Mouse (Mus musculus) myocyte (in vitro differentiated cells): Measurements from ENCODE around the gene Cenps.

Source experiments
- CEBPB ChIP-seq: IDR thresholded peaks from 2 replicates; pipeline ENCODE4 v1.6.1; 2011; ENCODE audit warnings: mild to moderate bottlenecking, moderate library complexity; ENCODE audit not compliant: poor library complexity, insufficient read depth, severe bottlenecking
- E2F4 ChIP-seq: IDR thresholded peaks from one replicate; pipeline ENCODE4 v1.6.1; 2011; ENCODE audit warnings: mild to moderate bottlenecking, control low read depth, moderate library complexity; ENCODE audit not compliant: insufficient read depth
- MAX ChIP-seq: IDR thresholded peaks from one replicate; pipeline ENCODE4 v1.6.1; 2011; ENCODE audit warnings: low read depth, mild to moderate bottlenecking, control low read depth
- MYOD1 ChIP-seq, 3 experiments: IDR thresholded peaks; one replicate each; pipeline ENCODE4 v1.6.1; 2011; ENCODE audit warnings: control low read depth in 2 of 3, low read depth in 2 of 3, mild to moderate bottlenecking in 2 of 3, moderate library complexity in 1 of 3; ENCODE audit not compliant: insufficient read length in 2 of 3, control insufficient read depth in 1 of 3
- MYOG ChIP-seq, 3 experiments: IDR thresholded peaks; one replicate each; pipeline ENCODE4 v1.6.1; 2011; ENCODE audit warnings: control low read depth in 2 of 3, low read depth in 2 of 3, mild to moderate bottlenecking in 2 of 3; ENCODE audit not compliant: insufficient read length in 2 of 3, control insufficient read depth in 1 of 3, insufficient read depth in 1 of 3
- POLR2A ChIP-seq: IDR thresholded peaks from one replicate; pipeline ENCODE4 v1.6.1; 2011; ENCODE audit warnings: low read depth, mild to moderate bottlenecking, control low read depth, moderate library complexity; ENCODE audit not compliant: insufficient read length
- REST ChIP-seq: IDR thresholded peaks from one replicate; pipeline ENCODE4 v1.6.1; 2011; ENCODE audit warnings: mild to moderate bottlenecking, control low read depth, moderate library complexity; ENCODE audit not compliant: insufficient read depth, insufficient read length
- TCF12 ChIP-seq: IDR thresholded peaks from one replicate; pipeline ENCODE4 v1.6.1; 2011; ENCODE audit warnings: mild to moderate bottlenecking, control low read depth; ENCODE audit not compliant: poor library complexity, insufficient read depth, severe bottlenecking
- USF1 ChIP-seq: IDR thresholded peaks from one replicate; pipeline ENCODE4 v1.6.1; 2011; ENCODE audit warnings: low read depth, mild to moderate bottlenecking, control low read depth, moderate library complexity

DNA sequence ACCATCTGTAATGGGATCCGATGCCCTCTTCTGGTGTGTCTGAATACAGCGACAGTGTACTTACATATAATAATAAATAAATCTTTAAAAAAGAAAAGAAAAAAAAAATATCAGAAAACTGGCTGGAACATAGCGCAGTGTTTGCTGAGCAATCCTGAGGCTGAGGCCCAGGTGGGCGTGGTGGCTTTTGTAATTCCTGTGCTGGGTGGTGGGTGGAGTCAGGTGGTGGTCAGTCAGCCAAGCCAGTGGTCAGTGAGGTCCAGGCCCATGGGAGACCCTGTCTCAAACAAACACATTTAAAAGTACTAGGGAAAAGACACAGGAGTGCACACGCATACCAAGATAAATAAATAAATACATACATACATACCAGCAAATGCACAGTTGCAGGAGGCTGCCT is 34.7 kb upstream of the Cenps start:
- TF ChIP-seq CEBPB (no peak), POLR2A (no peak), MYOG (IDR thresholded peaks at IDR 0.05; ENCODE audit: control insufficient read depth in 1 of 3, insufficient read depth in 1 of 3, insufficient read length in 2 of 3, low read depth in 2 of 3) (no peak), USF1 (no peak), TCF12 (no peak), E2F4 (no peak), MAX (no peak), REST (no peak), MYOD1 (IDR thresholded peaks at IDR 0.05; ENCODE audit: control insufficient read depth in 1 of 3, insufficient read length in 2 of 3, low read depth in 2 of 3) (no peak)
